Mouse (Mus musculus) gastrocnemius, adult 18-20 months (tissue): ENCODE measurements around the gene Ube2j1. TPM values are rescaled to one million over a fixed set of nuclear protein-coding genes. Genes with fewer than 3 reads are reported as not detected.

ENCODE experiments used
- DNase-seq: peaks from one replicate; pipeline ENCODE4 v3.0.0; 2021; ENCODE audit warnings: low spot score
- total RNA-seq, 2 experiments: library from RNA; stranded (reverse); gene quantifications; 2 replicates each; pipeline ENCODE4 v1.2.3; 2021

The Ube2j1 gene
- total RNA-seq, 2 experiments from 2014 or later = 47.3 to 49.3 TPM

DNA sequence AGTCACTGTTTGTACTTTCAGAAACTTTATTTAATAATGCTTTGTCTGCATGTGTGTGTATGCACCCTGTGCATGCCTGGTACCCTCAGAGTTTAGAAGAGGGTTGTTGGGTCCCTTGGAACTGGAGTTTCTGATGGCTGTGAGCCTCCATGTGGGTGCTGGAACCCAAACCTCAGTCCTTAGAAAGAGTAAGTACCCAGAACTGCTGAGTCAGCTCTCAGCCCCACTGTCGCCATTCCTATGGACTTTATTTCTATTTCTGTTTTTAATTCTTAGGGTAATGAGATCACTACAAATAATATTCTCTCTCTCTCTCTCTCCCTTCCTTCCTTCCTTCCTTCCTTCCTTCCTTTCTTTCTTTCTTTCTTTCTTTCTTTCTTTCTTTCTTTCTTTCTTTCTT, 21.1 kb upstream of the Ube2j1 start:
- DNase-seq = no peak

DNA sequence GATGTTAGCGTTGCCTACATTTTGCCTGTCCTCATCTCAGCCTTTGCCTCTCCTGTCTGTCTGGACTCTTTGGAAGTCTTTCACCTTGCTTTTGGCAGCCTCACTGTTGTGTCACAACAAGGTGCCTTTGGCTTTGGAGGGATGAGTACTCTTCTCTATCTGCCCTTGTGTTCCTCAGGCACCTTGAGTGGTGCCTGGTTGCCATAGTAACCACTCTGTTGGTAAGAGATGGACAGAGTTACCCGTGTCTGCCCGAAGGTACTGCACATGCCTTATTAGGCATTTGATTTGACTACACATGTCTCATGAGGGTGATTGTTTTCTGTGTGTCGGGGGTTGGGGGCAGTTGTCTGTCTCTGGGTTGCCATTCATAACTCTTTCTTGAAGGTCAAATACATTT, 18.7 kb upstream of the Ube2j1 start:
- no peak for DNase-seq

DNA sequence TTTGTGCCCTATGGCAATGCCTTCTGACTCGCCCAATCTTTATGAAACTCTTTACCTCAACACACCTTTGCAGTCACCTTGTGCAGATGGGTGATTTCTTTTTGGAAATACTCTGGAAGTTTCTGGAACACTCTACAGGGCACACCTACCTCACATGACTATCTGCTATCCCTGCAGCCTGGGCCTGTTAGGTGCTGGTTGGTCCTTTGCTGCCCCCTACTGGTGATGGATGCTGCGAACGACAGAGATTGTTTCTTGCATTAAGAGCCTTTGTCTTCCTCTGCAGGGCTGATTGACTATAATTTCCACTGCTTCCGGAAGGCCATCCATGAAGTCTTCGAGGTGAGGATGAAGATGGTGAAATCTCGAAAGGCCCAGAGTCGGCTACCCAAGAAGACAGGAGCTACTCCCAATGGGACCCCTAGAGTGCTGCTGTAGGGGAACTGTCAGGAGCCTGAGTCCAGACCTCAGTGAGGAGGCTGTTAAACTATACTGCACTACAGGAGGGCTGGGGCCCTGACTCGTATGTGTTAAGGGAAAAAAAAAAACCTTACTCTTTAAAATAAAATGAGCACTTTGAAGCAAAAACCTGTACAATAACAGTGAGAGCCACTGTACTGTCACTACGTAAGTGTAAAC, 12.7 kb upstream of the Ube2j1 start:
- DNase-seq = peak; percentile 88

DNA sequence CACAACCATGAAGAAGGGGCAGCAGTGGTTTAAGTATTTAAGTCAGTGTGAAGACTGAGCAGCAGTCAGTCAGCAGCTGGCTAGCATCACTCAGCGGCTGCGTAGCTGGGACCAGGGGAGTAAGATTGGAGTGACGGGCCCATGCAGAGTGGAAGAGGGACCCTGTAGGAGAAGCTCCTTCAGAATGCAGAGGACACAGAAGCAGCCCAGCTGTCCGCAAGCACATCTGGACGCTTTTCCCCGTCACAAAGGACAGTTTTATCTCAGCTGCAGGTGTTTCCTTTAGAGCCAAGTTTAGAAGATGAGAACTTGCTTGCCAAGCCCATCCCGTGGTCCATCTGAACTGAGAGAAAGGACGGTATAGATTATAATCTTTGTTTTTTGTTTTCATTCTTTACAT, 6.8 kb upstream of the Ube2j1 start:
- no peak for DNase-seq

DNA sequence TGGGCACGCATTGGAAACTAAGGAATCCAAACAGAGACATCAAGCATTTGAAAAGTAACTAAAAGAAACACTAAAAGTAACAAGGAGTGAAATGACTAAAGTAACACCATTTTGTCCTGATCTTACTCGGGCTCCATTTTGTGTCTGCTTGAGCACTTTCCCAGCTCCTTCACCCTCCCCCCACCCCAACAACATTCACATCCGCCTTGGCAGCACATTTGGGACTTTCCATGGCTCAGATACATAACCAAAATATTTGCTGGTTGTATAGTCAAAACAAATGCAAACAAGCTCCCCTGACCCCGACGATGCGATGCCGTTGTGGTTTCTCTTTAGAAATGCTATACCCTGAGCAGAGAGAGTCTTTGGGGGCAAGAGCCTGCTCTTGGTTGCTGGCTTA, 2.1 kb upstream of the Ube2j1 start:
- DNase-seq = no peak

DNA sequence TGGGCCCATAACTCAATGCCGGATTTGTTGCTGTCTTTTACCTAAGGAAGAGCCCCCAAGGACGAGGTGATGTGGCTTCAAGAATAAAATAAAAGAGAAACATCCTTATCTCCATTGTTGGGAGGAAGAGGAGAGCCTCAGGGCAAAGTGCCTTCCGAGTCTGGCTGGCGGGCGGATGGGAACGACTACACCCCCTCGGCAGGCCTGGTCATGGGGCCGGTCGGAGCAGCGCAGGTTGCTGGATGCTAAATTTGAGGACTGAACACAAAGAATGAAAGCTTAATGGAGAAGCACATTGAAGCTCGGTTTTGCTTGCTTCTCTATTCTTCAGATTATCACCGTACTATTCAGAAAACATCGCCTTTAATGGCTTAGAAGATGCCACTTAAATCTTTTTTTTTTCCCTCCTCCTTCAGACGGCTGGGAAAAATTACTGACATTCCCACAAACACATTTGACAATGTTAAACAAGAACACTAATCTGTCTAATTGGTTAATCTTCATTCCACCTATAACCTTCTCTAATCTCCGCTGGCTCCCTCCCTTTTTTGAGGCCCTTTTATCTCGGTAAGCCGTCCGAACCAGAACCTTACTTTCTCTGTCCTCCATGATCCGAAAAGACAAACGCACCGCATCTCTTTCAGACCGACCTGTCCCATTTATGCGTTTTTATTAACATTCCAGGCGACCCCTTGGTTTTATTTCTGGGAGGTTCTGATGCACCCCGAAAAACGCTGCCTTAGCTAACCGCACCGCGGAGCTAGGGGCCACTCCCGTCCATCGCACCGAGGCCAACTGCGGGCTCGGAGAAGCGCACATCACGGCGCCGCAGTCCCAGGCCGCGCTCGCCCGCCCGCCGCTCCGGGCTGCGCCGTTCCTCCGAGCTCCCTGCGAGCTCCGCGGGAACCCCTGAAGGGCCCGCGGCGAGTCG, 687 bp upstream of the Ube2j1 start:
- no peak for DNase-seq

DNA sequence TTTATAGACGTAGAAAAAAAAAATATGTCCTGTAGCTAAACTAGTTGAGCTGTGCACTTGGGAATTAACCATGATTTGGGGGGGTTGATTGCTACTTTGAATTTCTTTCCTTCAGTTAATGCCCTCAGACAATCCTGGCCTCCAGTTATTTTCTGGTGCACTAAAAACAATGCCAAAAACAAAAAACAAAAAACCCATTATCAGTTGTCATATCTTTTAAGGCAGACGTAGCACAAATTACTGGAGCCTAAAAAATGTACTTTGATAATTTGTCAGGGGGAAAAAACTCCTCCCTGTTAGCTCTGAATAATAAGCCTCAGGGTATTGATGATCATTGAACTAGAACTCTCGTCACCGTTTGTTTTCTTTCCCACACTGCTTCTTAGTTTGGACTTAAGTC, 829 bp downstream of the Ube2j1 start:
- DNase-seq = no peak

DNA sequence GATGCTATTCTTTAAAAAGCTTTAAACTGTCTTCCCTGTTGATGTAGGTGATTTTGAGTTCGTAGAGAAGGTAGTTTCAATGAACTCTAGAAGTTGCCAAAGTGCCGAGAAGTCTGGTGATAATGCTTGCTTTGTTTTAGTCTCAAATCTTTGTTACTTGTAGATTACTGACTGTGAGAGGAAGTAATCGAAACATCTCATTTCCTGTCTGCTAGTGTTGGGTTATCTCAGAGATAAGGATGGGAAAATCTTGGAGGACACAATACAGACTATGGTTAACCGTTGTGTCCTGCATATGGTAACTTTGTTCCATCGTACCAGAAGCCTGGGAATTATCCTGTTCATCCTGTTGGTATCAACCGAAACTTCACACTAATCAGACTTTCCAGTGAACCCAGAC, 2.3 kb downstream of the Ube2j1 start:
- no peak for DNase-seq

DNA sequence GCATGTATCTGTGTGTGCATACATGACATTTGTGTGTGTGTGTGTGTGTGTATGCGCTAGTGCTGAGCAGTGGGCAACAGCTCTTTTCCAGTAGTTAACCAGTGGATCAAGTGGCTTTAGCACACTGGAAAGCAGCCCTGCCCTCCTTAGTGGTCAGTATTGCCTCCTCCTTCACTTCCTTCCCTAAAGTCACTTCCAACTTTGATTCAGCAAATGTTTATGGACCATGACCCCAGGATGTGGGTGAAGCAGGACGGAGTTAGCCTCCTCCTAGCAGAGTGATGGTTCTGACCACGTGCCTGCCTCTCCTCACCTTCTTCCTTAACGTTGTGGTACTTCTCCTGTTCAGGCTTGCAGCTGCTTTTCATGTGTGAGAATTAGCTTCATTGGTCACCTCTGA, 8.6 kb downstream of the Ube2j1 start:
- no peak for DNase-seq

DNA sequence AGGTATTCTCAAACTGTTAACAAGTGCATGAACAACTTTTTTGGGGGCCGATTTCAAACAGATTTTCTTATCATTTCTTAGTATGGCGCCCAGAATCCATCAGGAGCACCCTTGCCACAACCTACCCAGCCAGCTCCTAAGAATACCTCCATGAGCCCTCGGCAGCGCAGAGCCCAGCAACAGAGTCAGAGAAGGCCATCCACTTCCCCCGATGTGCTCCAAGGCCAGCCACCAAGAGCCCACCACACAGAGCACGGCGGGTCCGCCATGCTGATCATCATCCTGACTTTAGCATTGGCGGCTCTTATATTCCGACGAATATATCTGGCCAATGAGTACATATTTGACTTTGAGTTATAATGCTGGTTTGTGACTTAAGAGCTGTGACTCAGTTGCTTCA, 18.4 kb downstream of the Ube2j1 start:
- no peak for DNase-seq

DNA sequence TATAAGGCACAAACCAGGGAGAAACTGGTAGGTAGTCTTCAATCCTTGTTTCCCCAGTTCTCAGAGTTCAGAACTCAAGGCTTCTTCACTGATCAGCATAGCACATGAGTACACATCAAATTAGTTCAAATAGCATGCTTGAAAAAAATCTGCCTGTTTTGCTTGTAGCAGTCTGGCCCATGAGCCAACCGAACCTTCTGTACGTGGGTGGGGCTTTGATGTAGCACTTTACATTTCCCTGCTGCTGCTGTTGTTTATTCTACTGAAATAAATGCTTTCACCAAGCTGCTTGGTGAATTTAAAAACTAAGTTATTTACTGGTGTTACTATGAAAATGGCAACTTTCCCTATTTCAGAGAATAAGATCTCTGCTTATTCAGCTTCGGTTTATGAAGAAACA, 20.8 kb downstream of the Ube2j1 start:
- no peak for DNase-seq

DNA sequence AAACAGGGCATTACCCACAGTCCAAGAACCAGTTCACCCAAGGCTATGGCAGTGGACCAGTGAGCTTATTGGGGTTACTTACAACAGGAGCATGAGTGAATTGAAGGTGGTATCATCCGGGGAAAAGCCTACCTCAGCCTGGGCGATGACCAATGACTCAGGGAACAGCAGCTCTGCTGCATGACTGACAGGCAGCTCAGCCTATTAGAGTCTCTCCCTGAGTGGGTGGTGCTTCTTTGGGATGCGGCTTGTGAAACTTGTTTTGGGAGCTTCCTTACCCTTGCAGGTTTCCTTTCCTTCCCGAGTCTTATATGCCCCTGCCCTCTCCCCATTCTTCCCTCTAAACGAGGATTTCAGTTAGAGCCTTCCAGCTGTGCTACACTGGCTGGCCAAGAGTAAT, 21.4 kb downstream of the Ube2j1 start:
- DNase-seq = no peak

DNA sequence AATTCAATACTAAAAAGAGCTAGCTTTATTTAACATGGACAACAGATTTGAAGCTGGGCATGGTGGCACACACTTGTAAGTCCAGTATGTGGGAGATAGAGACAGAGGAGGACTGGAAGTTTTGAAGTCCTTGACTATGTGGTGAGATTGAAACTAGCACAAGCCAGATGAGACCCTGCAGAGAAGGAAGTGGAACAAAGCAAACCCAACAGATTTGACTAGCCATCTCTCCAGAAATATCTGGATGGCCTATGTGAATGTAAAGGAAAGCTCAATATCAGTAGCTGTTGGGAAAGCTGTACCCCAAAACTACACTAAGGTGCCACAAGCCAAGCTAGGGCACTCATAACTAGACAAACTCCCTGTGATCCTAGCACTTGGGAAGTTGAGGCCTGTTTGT, 23.2 kb downstream of the Ube2j1 start:
- no peak for DNase-seq

DNA sequence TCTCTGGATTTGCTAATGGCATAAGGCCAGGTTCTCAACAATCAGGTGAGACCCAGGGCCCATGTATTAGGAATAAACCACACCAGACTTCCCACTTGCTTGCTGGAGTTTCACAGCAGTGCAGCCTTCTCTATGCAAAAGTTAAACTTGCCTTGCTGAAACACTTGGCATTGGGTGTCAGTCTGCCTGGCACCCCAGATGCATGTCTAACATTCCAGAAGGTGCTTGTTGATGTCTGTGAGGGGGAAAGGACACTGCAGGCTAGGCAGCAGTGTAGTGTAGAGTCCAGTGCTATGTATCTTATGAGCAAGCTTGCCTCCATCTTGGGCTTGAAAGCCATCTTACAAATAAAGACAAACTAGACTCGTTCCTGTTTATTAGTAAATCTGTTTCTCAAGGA, 25.1 kb downstream of the Ube2j1 start:
- DNase-seq = peak; percentile 37

DNA sequence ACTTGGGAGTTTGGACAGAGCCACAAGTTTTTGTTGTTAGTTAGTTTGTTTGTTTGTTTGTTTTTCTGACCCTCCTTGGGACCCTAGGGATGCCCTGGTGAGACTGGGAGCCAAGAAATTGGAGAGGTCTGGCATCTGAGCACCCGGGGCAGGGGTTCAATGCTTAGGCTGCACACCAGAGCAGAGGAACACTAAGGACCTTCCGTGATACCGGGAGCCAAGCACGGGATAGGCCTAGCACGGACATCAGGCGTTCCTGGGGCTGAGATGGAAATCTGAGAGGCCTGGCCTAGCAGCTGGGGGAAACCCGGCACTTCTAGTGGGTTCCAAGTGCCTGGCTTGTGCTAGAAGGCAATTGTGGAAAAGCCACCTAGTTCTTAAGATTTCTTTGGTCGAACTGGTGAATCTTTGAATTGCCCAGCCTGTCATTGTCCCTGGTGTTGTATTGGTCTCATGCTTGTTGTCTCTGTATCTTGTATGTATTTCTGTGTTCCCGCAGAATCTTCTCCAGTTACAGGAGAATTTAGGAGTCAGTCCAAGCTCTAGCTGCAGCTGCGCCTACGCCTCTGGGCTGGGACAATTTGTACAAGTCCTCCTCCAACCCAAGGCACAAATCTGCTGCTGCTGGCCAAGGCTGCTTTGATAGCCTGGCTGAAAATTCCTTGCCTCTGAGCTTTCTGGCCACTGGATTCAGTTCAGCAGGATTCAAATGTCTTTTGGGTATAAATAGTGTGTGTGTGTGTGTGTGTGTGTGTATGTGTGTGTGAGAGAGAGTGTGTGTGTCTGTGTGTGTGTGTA, 26.9 kb downstream of the Ube2j1 start:
- peak; percentile 91 for DNase-seq

DNA sequence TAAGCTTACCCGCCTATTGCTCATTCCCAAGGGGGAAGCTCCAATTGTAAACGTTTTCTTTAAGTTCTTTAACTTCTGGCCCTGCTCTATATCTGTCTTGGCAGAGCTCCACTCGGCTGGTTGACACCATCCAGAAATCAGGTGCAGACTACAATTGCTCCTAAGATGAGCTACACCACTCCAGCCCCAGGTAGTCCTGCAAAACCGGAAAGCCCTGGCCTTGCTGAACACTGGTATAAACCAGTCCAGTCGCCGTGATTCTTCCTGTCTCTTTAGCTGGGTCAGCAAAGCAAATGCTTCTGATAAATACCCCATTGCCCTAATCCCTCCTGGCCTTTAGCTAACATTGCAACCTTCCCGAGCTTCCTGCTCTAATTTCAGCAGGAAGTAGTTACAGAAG, 29.9 kb downstream of the Ube2j1 start:
- DNase-seq = no peak

DNA sequence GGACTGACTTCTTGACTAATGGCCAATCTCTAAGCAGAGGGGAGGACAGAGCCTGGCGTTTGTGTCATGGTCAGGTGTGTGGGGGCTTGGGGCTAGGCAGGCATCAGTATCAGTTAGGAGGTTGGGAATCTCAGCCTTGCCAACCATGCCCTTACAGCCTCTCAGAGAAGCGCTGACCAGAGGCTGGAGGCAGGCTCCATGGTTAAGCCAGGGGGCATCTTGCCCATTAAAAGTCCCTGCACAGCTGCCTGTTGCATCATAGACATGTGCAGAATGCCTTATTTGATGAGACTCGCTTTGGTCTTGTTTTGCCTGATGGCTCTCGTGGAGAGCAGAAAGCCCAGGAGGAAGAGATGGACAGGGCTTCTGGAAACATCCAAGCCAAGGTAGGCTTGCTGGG, 31.8 kb downstream of the Ube2j1 start, which contains the start of gene Gabrr2:
Gene Gabrr2 (plus strand): TSS at position 19 of the 400 bp plus-strand sequence.
- DNase-seq = peak; percentile 44

DNA sequence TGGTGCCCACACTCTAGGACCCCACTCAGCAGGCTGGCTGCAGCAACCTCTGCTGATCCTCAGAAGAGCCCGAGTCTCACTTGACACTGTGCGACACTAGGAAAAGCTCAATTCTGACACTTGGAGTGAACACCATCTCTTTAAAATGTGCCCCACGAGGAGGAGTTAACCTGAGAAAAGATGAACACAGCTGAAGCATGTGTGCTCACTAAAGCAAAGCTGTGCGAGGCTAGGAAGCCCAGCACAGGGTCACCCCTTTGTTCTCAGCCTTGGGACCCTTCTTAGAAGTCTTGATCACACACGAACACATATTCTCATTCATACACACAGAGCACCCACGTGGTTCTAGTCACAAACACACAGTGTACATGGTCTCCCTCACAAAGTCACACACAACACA, 33.8 kb downstream of the Ube2j1 start:
- DNase-seq = no peak

DNA sequence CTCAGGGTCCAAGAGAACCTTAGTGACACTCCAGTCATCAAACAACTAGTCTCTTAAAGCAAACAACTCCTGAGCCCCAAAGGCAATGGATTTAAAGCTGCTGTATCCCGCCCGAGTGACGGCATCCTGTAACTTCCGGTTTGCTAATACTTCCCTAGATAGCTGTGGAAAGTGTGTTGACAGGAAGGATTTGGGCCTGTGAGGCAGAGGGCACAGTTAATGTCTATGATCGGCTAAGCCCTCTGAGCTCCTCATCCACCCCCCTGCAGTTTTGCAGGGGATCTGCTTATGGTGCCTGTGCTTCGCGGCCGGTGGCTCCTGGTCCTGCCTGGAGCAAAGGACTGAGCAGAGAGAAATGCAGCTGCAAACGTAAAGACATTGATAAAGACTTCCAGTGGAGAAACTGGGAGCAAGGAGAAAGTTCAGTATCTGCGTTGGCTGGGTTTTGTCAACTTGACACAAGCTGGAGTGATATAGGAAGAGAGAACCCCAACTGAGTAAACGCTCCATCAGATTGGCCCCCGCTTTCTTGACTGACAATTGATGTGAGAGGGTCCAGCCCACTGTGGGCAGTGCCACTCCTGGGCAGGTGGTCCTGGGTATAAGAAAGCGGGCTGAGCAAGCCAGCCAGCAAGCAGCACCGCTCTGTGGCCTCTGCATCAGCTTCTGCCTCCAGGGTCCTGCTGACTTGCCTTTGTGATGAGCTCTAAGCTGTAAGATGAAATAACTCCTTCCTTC, 35.2 kb downstream of the Ube2j1 start:
- no peak for DNase-seq

DNA sequence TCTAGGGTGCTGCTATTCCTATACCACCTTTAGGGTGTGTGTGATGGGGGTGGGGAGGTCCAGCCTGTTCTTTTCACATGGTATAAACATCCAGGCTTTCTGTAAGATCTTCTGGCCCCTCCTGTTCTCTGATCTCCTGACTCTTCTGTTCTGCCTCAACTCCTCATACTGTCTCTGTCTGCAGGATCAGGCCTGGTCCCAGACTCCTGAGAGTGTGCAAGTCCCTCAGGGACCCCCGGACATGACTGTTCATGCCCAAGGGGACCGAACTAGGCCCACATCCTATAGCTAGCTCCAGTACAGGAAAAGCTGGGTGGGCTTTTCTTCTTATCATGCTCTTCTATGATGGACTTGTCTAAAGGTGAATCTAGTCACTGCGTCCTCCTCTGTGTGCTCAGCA, 36.1 kb downstream of the Ube2j1 start:
- DNase-seq = no peak

DNA sequence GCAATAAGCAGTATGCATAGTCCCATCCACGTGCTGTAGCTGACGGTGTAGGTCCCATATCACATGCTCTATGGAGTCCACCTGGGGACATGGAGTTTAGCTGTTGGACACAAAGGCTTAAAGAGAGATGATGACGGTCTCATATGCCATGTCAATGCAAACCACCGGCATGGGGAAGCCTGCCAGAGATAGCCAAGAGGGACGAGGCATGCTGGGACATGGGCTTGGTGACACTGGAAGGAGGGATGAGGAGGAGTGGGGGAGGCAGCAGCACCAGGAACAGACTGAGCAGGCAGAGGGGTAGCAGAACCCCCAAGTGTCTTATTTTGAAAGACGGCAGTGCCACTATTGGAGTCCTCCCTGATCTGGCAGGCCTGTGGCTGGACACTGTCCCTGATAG, 36.6 kb downstream of the Ube2j1 start:
- no peak for DNase-seq

DNA sequence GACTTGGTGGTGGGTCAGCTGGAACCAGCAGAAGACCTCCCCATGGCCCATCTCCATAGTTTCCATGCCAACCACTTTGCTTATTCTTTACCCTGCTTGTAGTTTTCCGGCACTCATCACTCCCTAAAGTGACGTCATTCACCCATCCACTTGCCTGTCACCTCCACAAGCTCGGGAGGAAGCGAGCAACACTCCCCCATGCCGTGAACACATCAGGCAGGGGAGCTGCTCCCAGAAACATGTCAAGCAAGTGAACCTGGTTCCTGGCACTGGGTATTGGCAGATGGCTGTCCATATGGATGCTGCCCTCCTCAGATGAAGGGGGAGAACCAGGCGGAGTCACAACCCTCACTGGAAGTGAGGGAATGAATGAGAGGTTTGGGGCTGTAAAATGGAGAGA, 37.7 kb downstream of the Ube2j1 start:
- no peak for DNase-seq
